Mouse (Mus musculus): Measurements from ENCODE around the gene Tcp11l2.

DNA sequence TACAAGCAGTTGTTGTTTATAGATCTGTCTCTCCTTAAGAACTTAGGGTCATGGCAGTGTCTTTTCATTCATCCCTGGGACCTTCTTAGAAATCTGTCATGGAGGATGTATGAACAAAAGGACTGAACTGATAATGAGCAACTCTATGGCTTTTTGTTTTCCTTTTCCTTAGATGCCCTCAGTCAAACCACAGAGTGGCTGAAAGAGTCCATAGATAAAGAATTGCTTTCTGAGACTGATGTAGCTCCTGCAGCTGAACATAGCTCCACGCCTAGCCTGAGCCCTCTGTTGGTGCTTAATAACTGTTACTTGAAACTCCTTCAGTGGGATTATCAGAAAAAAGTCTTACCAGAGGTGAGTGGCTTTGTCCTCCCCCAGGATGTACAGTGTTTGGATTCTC lies 27.9 kb downstream of the Tcp11l2 start:
- TF ChIP-seq ZC3H11A (IDR thresholded peaks at IDR 0.05; ENCODE audit: borderline replicate concordance, low read depth, low read length): no peak
- no peak for TF ChIP-seq MAFK (IDR thresholded peaks at IDR 0.05; ENCODE audit: insufficient read depth, low read depth, low read length)

All from ES-E14 (cell line).